Mouse (Mus musculus): ENCODE results near the gene Sepsecs.

The Sepsecs gene

DNA sequence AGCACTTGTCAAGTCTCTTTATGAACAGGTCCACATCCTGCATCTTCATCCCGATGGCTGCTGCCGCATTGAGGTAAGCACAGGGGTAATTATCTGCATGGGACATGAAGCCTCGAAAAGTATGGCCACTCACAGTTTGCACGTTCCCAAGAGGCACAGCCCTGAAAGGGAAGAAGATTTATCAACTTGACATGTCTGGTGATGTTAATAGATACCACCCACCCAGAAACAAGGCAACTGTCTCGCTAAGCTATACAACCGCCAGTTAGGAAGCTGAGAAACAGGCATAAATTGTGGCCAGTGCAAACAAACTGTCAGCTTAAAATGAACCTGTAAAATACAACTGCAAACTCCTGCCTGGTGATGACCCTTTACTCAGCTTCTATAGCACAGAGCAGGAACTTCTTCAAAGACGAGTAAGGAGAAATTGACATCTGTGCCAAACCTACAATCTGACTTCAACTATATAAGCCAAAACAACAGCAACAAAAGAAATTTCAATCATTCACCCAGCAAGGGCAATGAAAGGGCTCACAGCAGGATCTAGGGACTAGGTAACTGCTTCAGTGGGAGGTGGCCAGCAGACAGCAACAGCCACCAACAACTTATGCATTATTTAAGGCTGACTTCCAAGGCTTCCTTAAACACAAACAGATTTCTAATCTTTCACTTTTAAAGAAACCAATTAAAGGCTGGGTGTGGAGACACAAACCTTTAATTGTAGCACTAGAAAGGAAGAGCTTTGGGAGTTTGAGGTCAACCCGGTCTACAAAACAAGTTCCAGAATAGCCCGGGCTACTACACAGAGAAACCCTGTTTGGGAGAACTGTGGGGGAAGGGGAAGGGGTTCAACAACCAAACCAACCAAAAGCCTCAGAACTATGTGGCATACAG, 25.3 kb downstream of the Sepsecs start:
- DNase-seq (ENCODE audit: inconsistent age in 2 of 2, low spot score in 1 of 2): no peak

GRCm38 (mm10) chr5:52641736-52642135, 27.8 kb downstream of the Sepsecs start:
- no peak for DNase-seq (ENCODE audit: inconsistent age in 2 of 2, low spot score in 1 of 2)

GRCm38 (mm10) chr5:52638916-52639315, 30.6 kb downstream of the Sepsecs start:
- no peak for DNase-seq (ENCODE audit: inconsistent age in 2 of 2, low spot score in 1 of 2)

DNA sequence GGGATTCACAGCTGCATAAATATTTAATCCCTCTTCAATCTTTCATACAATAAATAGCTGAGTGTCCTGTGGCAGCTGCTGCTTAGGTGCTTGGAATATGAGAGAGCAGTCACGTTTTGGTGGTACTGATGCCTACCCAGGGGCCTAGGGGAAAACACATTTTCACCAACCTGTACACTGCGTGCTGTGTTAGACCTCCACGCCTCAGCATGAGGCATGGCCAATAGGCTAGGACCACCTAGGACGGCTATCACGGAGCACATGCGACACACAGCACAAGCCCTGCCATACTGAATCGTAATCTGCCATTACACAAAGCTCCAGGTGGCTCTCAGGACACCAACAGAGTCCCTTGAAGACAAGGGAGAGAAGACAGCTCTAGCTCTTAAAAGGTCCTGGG, 31.5 kb downstream of the Sepsecs start:
- DNase-seq (ENCODE audit: inconsistent age in 2 of 2, low spot score in 1 of 2): no peak

- no peak for DNase-seq (ENCODE audit: inconsistent age in 2 of 2, low spot score in 1 of 2)
Measured at GRCm38 (mm10) chr5:52636923-52637322, 32.6 kb downstream of the Sepsecs start.

GRCm38 (mm10) chr5:52636025-52636755, 33.3 kb downstream of the Sepsecs start:
- DNase-seq (ENCODE audit: inconsistent age in 2 of 2, low spot score in 1 of 2): no peak

DNA sequence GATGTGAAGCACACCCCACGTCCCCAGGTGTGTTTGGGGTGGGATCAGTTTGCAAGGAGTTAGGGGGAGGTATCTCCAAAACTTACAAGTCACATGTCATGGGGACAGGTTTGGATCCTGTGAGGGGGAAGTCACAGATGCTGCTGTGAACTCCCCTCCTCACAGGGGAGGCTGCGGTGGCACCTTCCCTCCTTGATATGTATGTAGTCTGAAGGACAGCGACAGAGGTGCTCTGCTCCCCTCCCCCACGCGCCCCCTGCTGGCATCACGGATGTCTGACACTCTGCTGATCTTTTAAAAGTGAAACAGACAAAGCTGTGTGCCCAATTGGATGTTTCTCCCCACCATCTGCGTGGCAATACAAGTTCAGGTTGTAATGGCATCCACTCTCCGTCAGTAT, 35.5 kb downstream of the Sepsecs start:
- DNase-seq (ENCODE audit: inconsistent age in 2 of 2, low spot score in 1 of 2): peak; percentile 38 to 60

DNA sequence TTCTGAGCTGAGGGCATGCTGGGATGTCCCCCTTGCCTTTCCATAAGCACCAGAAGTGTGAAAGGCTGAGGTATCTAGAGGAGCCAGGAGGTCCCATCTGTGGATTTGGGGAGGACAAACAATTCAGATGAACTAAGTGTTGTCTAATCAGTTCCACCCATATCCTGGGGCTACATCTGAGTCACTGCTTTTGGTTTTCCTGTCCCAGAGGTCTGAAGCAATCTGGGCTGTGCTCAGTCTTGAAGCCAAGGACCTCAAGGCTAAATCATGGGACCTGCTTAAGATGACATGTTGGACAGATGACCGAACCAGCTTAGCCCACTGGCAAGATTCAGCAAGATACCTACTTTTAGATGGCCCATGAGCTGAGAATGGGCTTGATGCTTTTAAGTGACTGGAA, 39.0 kb downstream of the Sepsecs start:
- no peak for DNase-seq (ENCODE audit: inconsistent age in 2 of 2, low spot score in 1 of 2)

DNA sequence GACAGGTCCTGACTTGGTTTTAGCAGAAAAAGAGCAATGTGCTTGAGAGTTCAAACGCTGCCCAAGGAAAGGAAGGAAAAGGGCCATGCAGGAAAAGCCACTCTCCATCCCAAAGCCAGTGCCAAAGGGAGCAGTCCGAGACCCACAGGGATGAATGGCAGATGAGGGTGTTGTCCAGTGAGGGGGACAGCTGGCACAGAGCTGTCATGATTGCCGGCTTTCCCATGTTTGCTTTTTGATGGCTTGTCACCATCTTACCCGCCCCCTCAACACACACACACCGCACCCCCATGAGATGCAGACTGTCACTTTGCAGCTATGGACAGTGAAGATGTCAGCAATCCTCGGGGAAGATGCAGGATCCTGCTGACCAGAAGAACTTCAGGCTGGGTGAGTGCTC, 40.3 kb downstream of the Sepsecs start:
- DNase-seq (ENCODE audit: inconsistent age in 2 of 2, low spot score in 1 of 2): no peak

GRCm38 (mm10) chr5:52628783-52629182, 40.7 kb downstream of the Sepsecs start:
- DNase-seq (ENCODE audit: inconsistent age in 2 of 2, low spot score in 1 of 2): no peak

GRCm38 (mm10) chr5:52627713-52628112, 41.8 kb downstream of the Sepsecs start:
- no peak for DNase-seq (ENCODE audit: inconsistent age in 2 of 2, low spot score in 1 of 2)

DNA sequence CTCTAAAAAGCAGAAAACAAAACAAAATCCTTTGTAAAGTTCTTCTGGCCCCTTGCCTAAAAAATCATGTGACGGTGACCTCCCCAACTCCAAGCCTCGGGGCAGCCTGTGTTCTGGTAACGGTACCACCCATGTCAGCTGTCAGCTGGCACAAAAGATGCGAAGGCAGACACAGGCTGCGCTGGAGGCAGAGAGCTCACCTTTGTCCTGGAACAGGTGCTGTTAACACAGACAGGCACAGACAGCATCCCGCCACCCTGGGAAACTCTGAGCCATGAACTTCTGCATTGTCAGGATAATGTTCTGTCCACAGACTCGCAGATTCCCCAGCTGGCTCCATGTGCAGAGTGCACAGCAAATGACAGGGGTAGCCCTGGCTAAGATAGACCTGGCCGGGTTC, 43.4 kb downstream of the Sepsecs start:
- no peak for DNase-seq (ENCODE audit: inconsistent age in 2 of 2, low spot score in 1 of 2)

DNA sequence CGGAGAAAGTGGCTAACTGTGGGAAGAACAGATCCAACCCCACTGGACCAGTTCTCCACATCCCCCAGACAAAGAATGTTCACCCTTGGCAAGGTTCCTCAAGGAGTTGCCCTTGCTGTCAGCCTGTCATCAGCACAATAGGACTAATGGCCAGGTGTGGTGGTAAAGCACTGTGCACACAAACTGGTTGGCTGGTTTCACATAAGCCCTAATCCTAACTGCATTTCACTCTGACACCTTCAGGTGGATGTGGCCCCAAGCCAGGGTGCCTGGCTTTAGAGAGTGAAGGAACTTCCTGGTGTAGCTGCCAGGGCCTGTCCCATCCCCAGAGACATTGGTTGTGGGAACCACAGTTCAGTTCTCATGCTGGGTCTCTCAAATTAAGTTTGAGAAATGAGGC, 44.6 kb downstream of the Sepsecs start:
- DNase-seq (ENCODE audit: inconsistent age in 2 of 2, low spot score in 1 of 2): no peak

DNA sequence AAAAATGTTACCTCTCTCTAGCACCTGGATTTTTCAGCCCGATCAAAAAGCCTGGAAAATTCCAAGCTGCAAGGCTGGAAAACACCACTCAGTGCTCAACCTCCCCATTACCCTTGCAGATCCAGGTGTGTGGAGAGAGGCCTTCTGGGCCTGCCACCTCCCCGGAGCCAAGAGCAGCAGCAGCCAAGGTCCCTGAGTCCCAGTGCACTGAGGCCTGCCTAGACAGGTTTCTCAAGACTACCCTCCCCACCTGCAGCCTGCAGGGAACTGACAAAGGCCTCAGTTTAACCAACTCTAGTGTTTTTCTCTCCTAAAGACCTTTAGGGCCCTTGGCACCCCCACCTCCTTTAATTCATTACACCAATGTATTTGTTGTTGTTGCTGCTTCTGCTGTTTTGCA, 46.4 kb downstream of the Sepsecs start:
- DNase-seq (ENCODE audit: inconsistent age in 2 of 2, low spot score in 1 of 2): no peak

DNA sequence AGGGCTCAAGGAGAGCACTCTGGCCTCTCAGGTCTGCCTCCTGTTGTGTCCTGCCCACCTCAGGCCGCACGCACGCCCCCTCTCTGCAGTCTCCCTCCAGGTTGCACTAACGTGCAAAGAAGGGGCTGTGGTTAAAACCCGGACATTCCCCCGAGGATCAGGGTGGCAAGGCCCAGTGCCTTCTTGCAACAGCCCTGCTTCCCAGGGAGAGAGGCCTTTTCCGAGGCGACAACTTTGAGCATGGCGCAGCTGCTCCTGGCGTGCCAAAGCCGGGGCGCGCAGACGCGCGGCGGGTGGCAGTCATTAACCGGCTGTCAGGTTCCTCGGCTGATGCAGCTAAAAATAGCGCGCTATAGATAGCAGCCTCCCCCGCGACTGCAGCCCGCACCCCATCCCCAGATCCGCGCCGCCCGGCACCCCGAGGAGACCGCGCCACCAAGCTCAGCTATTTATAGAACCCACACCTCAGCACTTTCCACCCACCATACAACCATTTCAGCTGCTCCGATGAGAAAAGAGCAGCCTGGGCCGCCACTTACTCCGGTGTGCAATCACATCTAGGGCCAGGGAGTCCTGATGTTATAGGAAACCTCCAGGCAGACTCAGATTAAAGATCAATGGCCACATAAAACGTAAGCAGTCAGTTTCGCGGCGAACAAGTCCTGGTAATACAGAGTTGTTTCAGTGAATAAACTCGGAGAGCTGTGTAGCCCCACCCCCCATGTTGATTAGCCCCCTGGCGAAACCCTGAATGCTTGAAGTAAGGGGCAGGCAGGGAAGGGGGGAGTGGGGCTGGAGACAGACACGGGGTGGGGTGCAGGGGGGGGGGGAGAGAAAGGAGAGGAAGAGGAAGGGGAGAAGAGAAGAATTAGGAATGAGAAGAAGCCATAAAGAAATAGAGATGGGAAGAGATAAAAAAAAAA, 50.9 kb downstream of the Sepsecs start:
- DNase-seq (ENCODE audit: inconsistent age in 2 of 2, low spot score in 1 of 2): peak in 1 of 2 experiments; percentile 35

DNA sequence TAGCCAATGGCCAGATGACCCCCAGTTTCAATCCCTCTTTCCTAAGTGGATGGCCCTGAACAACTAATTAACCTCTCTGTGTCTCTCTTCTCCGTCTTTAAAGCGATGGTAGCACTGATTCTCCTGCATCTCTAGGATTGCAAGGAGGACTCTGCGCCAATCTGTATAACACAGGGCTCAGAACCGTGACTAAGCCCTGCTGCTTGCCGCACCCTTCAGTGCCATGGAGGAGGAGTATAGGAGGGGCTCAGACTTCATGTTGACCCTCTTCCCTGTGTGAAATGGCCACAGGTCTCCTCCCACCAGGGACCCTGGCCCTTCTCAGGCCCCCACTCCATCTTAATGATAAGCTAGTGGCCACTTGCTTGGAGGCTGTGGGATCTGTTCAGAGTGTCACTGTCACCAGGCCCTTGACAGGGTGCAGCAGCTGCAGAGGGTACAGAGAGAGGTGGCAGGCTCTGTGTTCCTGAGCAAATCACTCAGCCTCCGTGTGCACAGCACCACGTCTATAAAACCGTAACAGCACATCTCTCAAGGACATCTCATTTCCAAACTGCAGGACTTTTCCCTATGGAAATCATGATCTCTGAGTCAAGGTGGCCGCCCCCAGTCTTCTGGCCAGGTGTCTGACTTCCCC, 51.7 kb downstream of the Sepsecs start:
- no peak for DNase-seq (ENCODE audit: inconsistent age in 2 of 2, low spot score in 1 of 2)

- DNase-seq (ENCODE audit: inconsistent age in 2 of 2, low spot score in 1 of 2): no peak
Measured at GRCm38 (mm10) chr5:52616549-52616948, 53.0 kb downstream of the Sepsecs start.

DNA sequence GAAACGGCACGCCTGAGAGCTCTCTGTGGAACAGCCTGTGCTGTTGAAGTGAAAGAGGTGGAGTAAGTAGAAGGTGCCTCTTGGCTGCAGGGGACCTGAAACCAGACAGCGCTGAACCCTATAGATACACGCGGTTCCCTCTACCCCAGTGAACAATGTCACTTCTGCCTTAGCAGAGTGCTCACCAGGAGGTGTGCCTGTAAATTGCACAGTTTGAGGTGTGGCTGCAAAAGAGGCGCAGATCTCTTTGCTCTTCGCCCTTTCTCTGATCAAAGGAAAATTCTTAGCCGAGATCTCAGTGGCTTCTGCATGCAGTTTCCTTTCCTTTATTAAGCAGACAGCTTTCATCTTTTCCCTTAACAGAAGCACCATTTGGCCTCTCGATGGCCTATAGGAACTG, 54.1 kb downstream of the Sepsecs start:
- DNase-seq (ENCODE audit: inconsistent age in 2 of 2, low spot score in 1 of 2): no peak

GRCm38 (mm10) chr5:52614686-52615085, 54.8 kb downstream of the Sepsecs start:
- DNase-seq (ENCODE audit: inconsistent age in 2 of 2, low spot score in 1 of 2): no peak

- DNase-seq (ENCODE audit: inconsistent age in 2 of 2, low spot score in 1 of 2): no peak
Measured at GRCm38 (mm10) chr5:52612776-52613175, 56.7 kb downstream of the Sepsecs start.
